Mouse (Mus musculus) lung, postnatal 0 days (tissue): ENCODE results near the gene Gm15517. TPM values are rescaled to one million over a fixed set of nuclear protein-coding genes. Genes with fewer than 3 reads are reported as not detected.
"Not testable (repeated sequence)": the region's sequence is repeated elsewhere in the genome, so short reads cannot be mapped to it uniquely, and the experiment has no call there.

ENCODE experiments used
- ATAC-seq: fragments of 200-750 bp; cut with Nextera tagmentation; 2 replicates; pipeline ENCODE4 v1.8.0; 2017; ENCODE audit warnings: moderate library complexity
- DNase-seq: peaks from one replicate; pipeline ENCODE4 v3.0.0-alpha.2; 2016; ENCODE audit warnings: low spot score
- H3K27ac ChIP-seq: fragments of 300-500 bp; sonication (generic); 2 replicates; pipeline ENCODE4 v1.5.1; 2014; ENCODE audit warnings: antibody characterized with exemption, mild to moderate bottlenecking, low read length, mixed read lengths
- H3K27me3 ChIP-seq: fragments of 300-500 bp; sonication (generic); replicated peaks from 2 replicates; pipeline ENCODE4 v1.6.1; 2014; ENCODE audit warnings: low read length, mixed read lengths; ENCODE audit not compliant: insufficient read depth
- H3K36me3 ChIP-seq: fragments of 300-500 bp; sonication (generic); 2 replicates; pipeline ENCODE4 v1.6.1; 2014; ENCODE audit warnings: low read length, mixed read lengths; ENCODE audit not compliant: insufficient read depth
- H3K4me1 ChIP-seq: fragments of 300-500 bp; sonication (generic); 2 replicates; pipeline ENCODE4 v1.6.1; 2014; ENCODE audit warnings: antibody characterized with exemption, low read depth, low read length, mixed read lengths; ENCODE audit not compliant: insufficient read depth
- H3K4me2 ChIP-seq: fragments of 300-500 bp; sonication (generic); replicated peaks from 2 replicates; pipeline ENCODE4 v1.6.1; 2014; ENCODE audit warnings: low read depth, mild to moderate bottlenecking, low read length, moderate library complexity, mixed read lengths
- H3K4me3 ChIP-seq: fragments of 300-500 bp; sonication (generic); 2 replicates; pipeline ENCODE4 v1.5.1; 2014; ENCODE audit warnings: low read depth, low read length
- H3K9ac ChIP-seq: fragments of 300-500 bp; sonication (generic); replicated peaks from 2 replicates; pipeline ENCODE4 v1.6.1; 2014; ENCODE audit warnings: low read depth, mild to moderate bottlenecking
- H3K9me3 ChIP-seq: fragments of 300-500 bp; sonication (generic); 2 replicates; pipeline ENCODE4 v1.6.1; 2016; ENCODE audit warnings: low read length, mixed read lengths
- CTCF ChIP-seq: IDR thresholded peaks from 2 replicates; pipeline ENCODE4 v1.5.1; 2016; ENCODE audit warnings: antibody characterized with exemption, mild to moderate bottlenecking
- EP300 ChIP-seq: IDR thresholded peaks from 2 replicates; pipeline ENCODE4 v1.6.1; 2016; ENCODE audit warnings: antibody characterized with exemption, mild to moderate bottlenecking, control low read depth
- WGBS: fragments of 180-500 bp; shearing (Covaris S2); extraction: QIAGEN DNeasy Blood & Tissue Kit; methylation state at CpG from one replicate; pipeline ENCODE4 v1.1.7; 2014; 5-methylcytosine and 5-hydroxymethylcytosine counted together
- polyA plus RNA-seq: library from polyadenylated mRNA; unstranded; fragments of >200 nt; fragmentation: Nextera tagmentation; extraction: Ambion mirVana; gene quantifications from 2 replicates; pipeline ENCODE4 v1.2.1, GENCODE M21; 2015

The Gm15517 gene
- polyA plus RNA-seq, 1 experiment from 2014 or later: not detected

DNA sequence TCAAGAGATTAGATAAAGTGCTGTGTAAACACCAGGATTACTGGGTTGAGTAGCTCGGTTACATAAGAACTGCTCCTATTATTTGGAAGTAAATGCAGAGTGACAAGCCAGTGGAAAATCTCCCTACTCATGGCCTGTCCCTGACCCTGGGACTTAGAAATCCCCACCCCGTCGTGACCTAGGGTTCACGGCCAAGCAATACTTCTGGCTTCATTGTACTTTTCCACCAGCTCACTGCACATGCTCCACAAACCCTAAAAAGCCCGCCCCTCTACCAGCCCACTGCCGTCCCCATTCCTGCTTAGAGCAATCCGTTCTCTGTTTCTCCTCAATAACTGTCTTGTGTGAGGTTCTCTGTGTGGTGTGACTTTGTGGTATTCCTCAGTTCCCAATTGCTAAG is 26.5 kb downstream of the Gm15517 start:
- no peaks in the 10 kb centered on the region for H3K9me3 ChIP-seq
- H3K36me3 ChIP-seq: no peaks in the 10 kb centered on the region
- H3K4me2 ChIP-seq: no peak overlapping the region
- no peak for TF ChIP-seq CTCF
- TF ChIP-seq EP300: no peak
- H3K27me3 ChIP-seq: no peaks in the 10 kb centered on the region
- no peak for DNase-seq
- no peak overlapping the region for H3K9ac ChIP-seq
- no peak overlapping the region for H3K4me3 ChIP-seq
- H3K27ac ChIP-seq: no peak overlapping the region
- no peaks in the 10 kb centered on the region for H3K4me1 ChIP-seq
- no peak for ATAC-seq
- 53% methylated on average over 7 of the region's 7 CpGs for WGBS

DNA sequence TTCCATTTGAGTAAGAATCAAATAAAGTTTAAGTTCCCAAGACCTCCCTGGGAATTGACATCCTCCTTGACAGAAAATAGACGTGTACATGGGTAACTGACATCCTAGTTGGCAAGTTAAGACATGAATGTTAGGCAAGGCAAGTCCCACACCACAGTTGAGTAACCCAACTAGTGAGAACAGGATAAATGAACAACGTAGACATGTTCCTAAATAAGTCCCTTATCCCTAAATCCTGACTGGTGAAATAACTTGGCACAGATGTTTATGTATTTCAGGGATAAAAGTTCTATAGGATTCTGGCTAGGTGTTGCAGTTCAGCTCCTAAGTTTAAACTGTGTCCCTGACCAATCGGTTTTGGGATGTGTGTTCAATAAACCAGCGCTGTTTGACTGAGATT is 29.7 kb downstream of the Gm15517 start:
- H3K9me3 ChIP-seq: no peaks in the 10 kb centered on the region
- H3K4me3 ChIP-seq: no peak overlapping the region
- 68% methylated on average over 4 of the region's 4 CpGs for WGBS
- TF ChIP-seq CTCF (no peak), EP300 (no peak)
- H3K27ac ChIP-seq: no peak overlapping the region
- no peaks in the 10 kb centered on the region for H3K4me1 ChIP-seq
- H3K36me3 ChIP-seq: no peaks in the 10 kb centered on the region
- H3K9ac ChIP-seq: no peak overlapping the region
- no peaks in the 10 kb centered on the region for H3K27me3 ChIP-seq
- H3K4me2 ChIP-seq: no peak overlapping the region
- ATAC-seq: no peak
- no peak for DNase-seq

DNA sequence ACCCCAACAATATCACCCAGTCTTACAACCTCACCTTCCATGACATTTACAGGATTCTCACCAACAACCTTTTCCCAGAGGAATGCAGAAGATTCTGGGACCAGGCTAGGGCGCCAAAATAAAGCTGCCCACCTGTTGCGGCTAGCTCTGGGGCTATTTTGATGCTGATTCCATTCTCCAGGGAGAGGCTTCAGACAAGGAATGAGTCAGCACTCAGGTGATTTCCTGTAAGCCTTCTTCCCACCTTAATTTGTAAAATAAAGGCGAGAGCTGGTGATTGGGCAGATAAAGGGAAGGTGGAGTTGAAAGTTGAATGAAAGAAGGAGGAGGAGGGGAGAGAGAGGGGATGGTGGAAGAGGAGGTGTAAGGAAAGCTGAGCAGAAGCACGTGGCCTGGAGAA is 30.2 kb downstream of the Gm15517 start:
- ATAC-seq (no peak), DNase-seq (no peak)
- Histone ChIP-seq H3K27me3 (no peaks in the 10 kb centered on the region), H3K4me1 (no peaks in the 10 kb centered on the region), H3K27ac (no peak overlapping the region), H3K4me3 (no peak overlapping the region), H3K36me3 (no peaks in the 10 kb centered on the region), H3K9ac (no peak overlapping the region), H3K4me2 (no peak overlapping the region), H3K9me3 (no peaks in the 10 kb centered on the region)
- TF ChIP-seq CTCF (no peak), EP300 (no peak)
- 51% methylated on average over 4 of the region's 4 CpGs for WGBS

DNA sequence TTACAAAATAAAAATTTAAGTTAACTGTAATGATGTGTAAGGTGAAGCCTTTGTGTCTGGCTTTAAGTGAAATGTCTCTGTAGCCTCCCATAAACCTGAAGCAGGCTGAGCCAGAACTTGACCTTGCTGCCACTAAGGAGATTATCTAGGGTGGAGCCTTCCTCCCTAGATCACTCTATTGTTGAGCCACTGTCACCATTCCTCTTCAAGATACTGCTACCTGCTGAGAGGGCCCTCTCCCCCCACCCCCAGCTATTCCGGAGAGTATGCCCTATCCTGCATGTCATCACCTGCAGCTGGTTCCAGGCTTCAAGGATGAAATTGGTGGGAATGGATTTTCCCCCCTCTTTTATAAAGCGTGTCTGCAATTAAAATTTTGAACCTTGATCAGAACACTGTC is 36.3 kb downstream of the Gm15517 start:
- not testable (repeated sequence) for H3K9ac ChIP-seq, H3K27me3 ChIP-seq, H3K9me3 ChIP-seq, ATAC-seq, H3K36me3 ChIP-seq, H3K27ac ChIP-seq, H3K4me3 ChIP-seq, DNase-seq, H3K4me1 ChIP-seq, H3K4me2 ChIP-seq
- 84% methylated on average over 2 of the region's 2 CpGs for WGBS

GRCm38 (mm10) chr7:44303346-44304340 is 42.4 kb downstream of the Gm15517 start:
- DNase-seq: no peak
- no peak for ATAC-seq
- Histone ChIP-seq H3K4me2 (peak overlapping the region; percentile 71), H3K4me3 (peak overlapping the region; percentile 48), H3K4me1 (peaks cover 4% of the 10 kb centered on the region; the same call in 1 of the 2 replicates), H3K27me3 (no peaks in the 10 kb centered on the region), H3K36me3 (no peaks in the 10 kb centered on the region), H3K9me3 (no peaks in the 10 kb centered on the region), H3K27ac (peak overlapping the region; percentile 80), H3K9ac (peak overlapping the region; percentile 56)
- WGBS: 83% methylated on average over 14 of the region's 14 CpGs
- TF ChIP-seq EP300 (no peak), CTCF (no peak)

GRCm38 (mm10) chr7:44304463-44304774 is 43.2 kb downstream of the Gm15517 start:
- peak; percentile 10 for ATAC-seq
- peak overlapping the region; percentile 80 for H3K27ac ChIP-seq
- no peak for DNase-seq
- H3K4me2 ChIP-seq: peak overlapping the region; percentile 71
- H3K4me3 ChIP-seq: peak overlapping the region; percentile 48
- H3K9ac ChIP-seq: peak overlapping the region; percentile 56
- no peaks in the 10 kb centered on the region for H3K27me3 ChIP-seq
- H3K4me1 ChIP-seq: peaks cover 4% of the 10 kb centered on the region; the same call in 1 of the 2 replicates
- H3K9me3 ChIP-seq: no peaks in the 10 kb centered on the region
- WGBS: under 1% methylated on average over 25 of the region's 25 CpGs
- TF ChIP-seq EP300: no peak
- no peaks in the 10 kb centered on the region for H3K36me3 ChIP-seq
